Comparison of ENCODE assay signal across 7 mouse cellular contexts in genomic region chr5:114380209-114381012, GRCm38 (mm10). TPM values are rescaled to one million over a fixed set of nuclear protein-coding genes. Genes with fewer than 3 reads are reported as not detected.
DNase-seq lines count a peak whose midpoint lies in the region; ATAC-seq and TF ChIP-seq lines count a peak whose summit lies in the region.

Kctd10 (minus strand) TSS chr5:114380508.
Ube3b (plus strand) TSS chr5:114380607.

- DNase-seq in adrenal gland, postnatal 10 days, result peak; percentile 93
- DNase-seq in embryonic facial prominence, embryonic 10.5 days (ENCODE audit: low spot score), result peak; percentile 94
- peak; percentile 69 for DNase-seq in gonadal fat pad, adult 2 months (ENCODE audit: low read depth)
- DNase-seq in limb, embryonic 10.5 days (ENCODE audit: low spot score), result peak; percentile 93
- peak; percentile 78 for DNase-seq in spleen, adult 12 weeks (ENCODE audit: low spot score)

- peak; percentile 91 for ATAC-seq in intestine, postnatal 0 days
- ATAC-seq in midbrain, embryonic 13.5 days, result peak; percentile 95

- peak within 1 kb of the TSS; percentile 75 for H3K9ac ChIP-seq in intestine, postnatal 0 days (ENCODE audit: low read depth, low read length)
- H3K9ac ChIP-seq in midbrain, embryonic 13.5 days (replicated peaks), result peak within 1 kb of the TSS; percentile 93

- no peaks in the 10 kb centered on the region for H3K27me3 ChIP-seq in embryonic facial prominence, embryonic 10.5 days (replicated peaks; ENCODE audit: low read depth, poor library complexity, severe bottlenecking)
- H3K27me3 ChIP-seq in intestine, postnatal 0 days (replicated peaks; ENCODE audit: control insufficient read depth, insufficient read depth, low read length), result no peaks in the 10 kb centered on the region
- no peaks in the 10 kb centered on the region for H3K27me3 ChIP-seq in limb, embryonic 10.5 days (ENCODE audit: low read depth, poor library complexity, severe bottlenecking)
- H3K27me3 ChIP-seq in midbrain, embryonic 13.5 days, result no peaks in the 10 kb centered on the region

- peaks cover 47% of the 10 kb centered on the region for H3K4me1 ChIP-seq in embryonic facial prominence, embryonic 10.5 days
- peaks cover 35% of the 10 kb centered on the region for H3K4me1 ChIP-seq in intestine, postnatal 0 days (replicated peaks; ENCODE audit: control insufficient read depth, insufficient read depth, low read length)
- H3K4me1 ChIP-seq in limb, embryonic 10.5 days, result peaks cover 38% of the 10 kb centered on the region
- peaks cover 50% of the 10 kb centered on the region for H3K4me1 ChIP-seq in midbrain, embryonic 13.5 days (replicated peaks)

- H3K4me2 ChIP-seq in intestine, postnatal 0 days (replicated peaks; ENCODE audit: low read depth), result peak within 1 kb of the TSS; percentile 81
- peak within 1 kb of the TSS; percentile 80 for H3K4me2 ChIP-seq in midbrain, embryonic 13.5 days (replicated peaks)

- H3K4me3 ChIP-seq in embryonic facial prominence, embryonic 10.5 days, result peak within 1 kb of the TSS; percentile 96
- peak within 1 kb of the TSS; percentile 90 for H3K4me3 ChIP-seq in intestine, postnatal 0 days (ENCODE audit: low read depth, low read length)
- peak within 1 kb of the TSS; percentile 98 for H3K4me3 ChIP-seq in limb, embryonic 10.5 days
- H3K4me3 ChIP-seq in midbrain, embryonic 13.5 days (replicated peaks), result peak within 1 kb of the TSS; percentile 93

- peak within 1 kb of the TSS; percentile 96 for H3K27ac ChIP-seq in embryonic facial prominence, embryonic 10.5 days (replicated peaks)
- H3K27ac ChIP-seq in intestine, postnatal 0 days (ENCODE audit: low read depth, low read length), result peak within 1 kb of the TSS; percentile 90
- H3K27ac ChIP-seq in limb, embryonic 10.5 days, result peak within 1 kb of the TSS; percentile 97
- H3K27ac ChIP-seq in midbrain, embryonic 13.5 days, result peak within 1 kb of the TSS; percentile 86

- TF ChIP-seq CTCF in intestine, postnatal 0 days (IDR thresholded peaks at IDR 0.05; ENCODE audit: low read depth), result no peak

- H3K36me3 ChIP-seq in embryonic facial prominence, embryonic 10.5 days (replicated peaks), result peaks cover 48% of the 10 kb centered on the region
- peaks cover 18% of the 10 kb centered on the region for H3K36me3 ChIP-seq in intestine, postnatal 0 days (ENCODE audit: control insufficient read depth, insufficient read depth)
- H3K36me3 ChIP-seq in limb, embryonic 10.5 days, result peaks cover 46% of the 10 kb centered on the region
- peaks cover 27% of the 10 kb centered on the region for H3K36me3 ChIP-seq in midbrain, embryonic 13.5 days

- no peaks in the 10 kb centered on the region for H3K9me3 ChIP-seq in embryonic facial prominence, embryonic 10.5 days
- no peaks in the 10 kb centered on the region for H3K9me3 ChIP-seq in intestine, postnatal 0 days (ENCODE audit: control insufficient read depth)
- H3K9me3 ChIP-seq in limb, embryonic 10.5 days (replicated peaks), result no peaks in the 10 kb centered on the region
- no peaks in the 10 kb centered on the region for H3K9me3 ChIP-seq in midbrain, embryonic 13.5 days

- under 1% methylated on average over 74 of the region's 74 CpGs for WGBS in embryonic facial prominence, embryonic 10.5 days
- WGBS in intestine, postnatal 0 days, result under 1% methylated on average over 74 of the region's 74 CpGs
- WGBS in limb, embryonic 10.5 days, result 1% methylated on average over 74 of the region's 74 CpGs
- WGBS in midbrain, embryonic 13.5 days, result under 1% methylated on average over 72 of the region's 74 CpGs

RNA-seq across cellular contexts. Expression of gene Kctd10, which starts in this region (rescaled TPM):
- 10 to 100 TPM; 63.5 to 69.7 TPM for total RNA-seq in adrenal gland, postnatal 10 days (2021)
- polyA plus RNA-seq in embryonic facial prominence, embryonic 10.5 days (2016; fragmentation: Nextera tagmentation; extraction: Ambion mirVana), result 112 and 116 TPM in 2 replicates
- polyA plus RNA-seq in gonadal fat pad, adult 2 months (2012; rRNA removed), result 68.4 and 85.6 TPM in 2 replicates
- polyA plus RNA-seq in intestine, postnatal 0 days (2015; fragmentation: Nextera tagmentation; extraction: Ambion mirVana), result 112 and 118 TPM in 2 replicates
- 99.9 and 103 TPM in 2 replicates for polyA plus RNA-seq in limb, embryonic 10.5 days (2016; fragmentation: Nextera tagmentation; extraction: Ambion mirVana)
- 92.8 and 94.0 TPM in 2 replicates for polyA plus RNA-seq in midbrain, embryonic 13.5 days (2015; fragmentation: Nextera tagmentation; extraction: Ambion mirVana)

RNA-seq across cellular contexts. Expression of gene Ube3b, which starts in this region (rescaled TPM):
- 10 to 100 TPM; 65.9 to 79.5 TPM for total RNA-seq in adrenal gland, postnatal 10 days (2021)
- 54.3 and 54.8 TPM in 2 replicates for polyA plus RNA-seq in embryonic facial prominence, embryonic 10.5 days (2016; fragmentation: Nextera tagmentation; extraction: Ambion mirVana)
- polyA plus RNA-seq in gonadal fat pad, adult 2 months (2012; rRNA removed), result 54.5 and 59.4 TPM in 2 replicates
- 23.0 and 24.8 TPM in 2 replicates for polyA plus RNA-seq in intestine, postnatal 0 days (2015; fragmentation: Nextera tagmentation; extraction: Ambion mirVana)
- polyA plus RNA-seq in limb, embryonic 10.5 days (2016; fragmentation: Nextera tagmentation; extraction: Ambion mirVana), result 54.5 and 59.5 TPM in 2 replicates
- polyA plus RNA-seq in midbrain, embryonic 13.5 days (2015; fragmentation: Nextera tagmentation; extraction: Ambion mirVana), result 36.9 and 43.1 TPM in 2 replicates

Comparison
In these comparisons a context has a peak if more than half of its experiments do, and no peak if none do; other contexts are left out.
1. Peak in every context shown above with its lines: DNase-seq, ATAC-seq, H3K4me3 ChIP-seq and H3K27ac ChIP-seq.